Mouse (Mus musculus) heart, postnatal 0 days (tissue): ENCODE measurements around the gene Slc10a4.
"Not testable (repeated sequence)": the region's sequence is repeated elsewhere in the genome, so short reads cannot be mapped to it uniquely, and the experiment has no call there.

Source experiments
- CTCF ChIP-seq: IDR thresholded peaks from 2 replicates; pipeline ENCODE4 v1.5.1; 2016; ENCODE audit warnings: antibody characterized with exemption, control low read depth, low read depth
- EP300 ChIP-seq: IDR thresholded peaks from 2 replicates; pipeline ENCODE4 v1.6.1; 2016; ENCODE audit warnings: antibody characterized with exemption, low read depth

DNA sequence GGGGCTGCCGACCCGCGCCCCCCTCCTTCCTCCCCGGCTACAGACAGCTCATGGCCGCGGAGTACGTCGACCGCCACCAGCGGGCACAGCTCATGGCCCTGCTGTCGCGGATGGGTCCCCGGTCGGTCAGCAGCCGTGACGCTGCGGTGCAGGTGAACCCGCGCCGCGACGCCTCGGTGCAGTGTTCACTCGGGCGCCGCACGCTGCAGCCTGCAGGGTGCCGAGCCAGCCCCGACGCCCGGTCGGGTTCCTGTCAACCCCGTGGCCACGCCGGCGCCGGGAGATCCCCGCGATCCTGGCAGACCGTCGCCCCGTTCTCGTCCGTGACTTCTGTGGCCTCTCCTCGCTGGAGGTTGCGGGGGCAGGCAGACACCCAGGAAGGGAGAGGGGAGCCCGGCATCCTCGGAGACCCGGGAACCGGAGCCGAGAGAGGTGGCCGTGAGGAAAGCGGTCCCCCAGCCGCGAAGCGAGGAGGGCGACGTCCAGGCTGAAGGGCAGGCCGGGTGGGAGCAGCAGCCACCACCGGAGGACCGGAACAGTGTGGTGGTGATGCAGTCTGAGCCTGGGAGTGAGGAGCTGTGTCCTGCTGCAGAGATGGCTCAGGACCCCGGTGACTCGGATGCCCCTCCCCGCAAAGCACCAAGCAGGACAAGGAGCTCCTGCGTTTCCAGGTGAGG is 7.1 kb downstream of the Slc10a4 start:
- not testable (repeated sequence) for TF ChIP-seq CTCF, EP300
